Mouse (Mus musculus): ENCODE data around the gene Myb. TPM values are rescaled to one million over a fixed set of nuclear protein-coding genes. Genes with fewer than 3 reads are reported as not detected.

Gene Myb
- total RNA-seq, 1 experiment: 2.4 TPM

- Histone ChIP-seq H3K4me1 (ENCODE audit: control insufficient read depth in 2 of 2, insufficient read depth in 2 of 2, low read length in 2 of 2, poor library complexity in 1 of 2) (peaks cover 0 to 19% of the 10 kb centered on the region in 2 experiments; a peak in 2 of 4 replicates), H3K27ac (ENCODE audit: insufficient read depth, low read depth, low read length, poor library complexity, severe bottlenecking) (no peak overlapping the region), H3K36me3 (ENCODE audit: control insufficient read depth, insufficient read depth, low read length, poor library complexity, severe bottlenecking) (no peaks in the 10 kb centered on the region), H3K9ac (ENCODE audit: insufficient read depth, low read depth, low read length, poor library complexity, severe bottlenecking) (no peak overlapping the region), H3K4me3 (ENCODE audit: insufficient read depth in 1 of 2, low read depth in 1 of 2, low read length in 2 of 2, poor library complexity in 1 of 2, severe bottlenecking in 1 of 2) (no peak overlapping the region), H3K9me3 (ENCODE audit: control insufficient read depth, insufficient read depth, low read depth, low read length) (no peaks in the 10 kb centered on the region)
- TF ChIP-seq MAFK (IDR thresholded peaks at IDR 0.05; ENCODE audit: insufficient read depth, low read depth, low read length) (no peak), CHD2 (IDR thresholded peaks at IDR 0.05; ENCODE audit: low read depth, low read length) (no peak), ZNF384 (IDR thresholded peaks at IDR 0.05; ENCODE audit: low read depth, low read length) (no peak), HCFC1 (IDR thresholded peaks at IDR 0.05; ENCODE audit: borderline replicate concordance, insufficient read depth, low read length) (no peak), ZC3H11A (IDR thresholded peaks at IDR 0.05; ENCODE audit: borderline replicate concordance, low read depth, low read length) (no peak)
- no peak for DNase-seq (ENCODE audit: low read depth, low spot score)
- in situ Hi-C loops (cut with MboI; ENCODE audit: low sequenced_read_pairs in 2 of 2, unreplicated experiment in 2 of 2): no loop called here
These were observed 29.1 kb upstream of the Myb start for GRCm38 (mm10) chr10:21189756-21190397.

DNA sequence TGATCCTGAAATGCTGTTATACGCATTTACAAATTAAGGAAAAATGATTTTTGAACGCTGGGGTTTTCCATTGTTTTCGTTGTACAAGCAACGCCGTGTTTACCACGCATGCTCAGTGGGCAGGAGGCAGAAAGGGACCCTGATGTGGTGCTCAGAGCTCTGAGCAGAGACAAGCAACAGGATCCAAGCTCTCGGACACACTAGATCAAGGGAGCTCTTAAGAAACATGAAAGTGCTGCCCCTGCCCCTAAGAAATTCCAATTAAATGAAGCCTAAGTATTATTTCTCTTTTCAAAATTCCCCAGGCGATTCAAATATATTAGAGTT is 28.5 kb upstream of the Myb start:
- H3K27ac ChIP-seq (ENCODE audit: insufficient read depth, low read depth, low read length, poor library complexity, severe bottlenecking): no peak overlapping the region
- no peaks in the 10 kb centered on the region for H3K36me3 ChIP-seq (ENCODE audit: control insufficient read depth, insufficient read depth, low read length, poor library complexity, severe bottlenecking)
- H3K9me3 ChIP-seq (ENCODE audit: control insufficient read depth, insufficient read depth, low read depth, low read length): no peaks in the 10 kb centered on the region
- TF ChIP-seq MAFK (IDR thresholded peaks at IDR 0.05; ENCODE audit: insufficient read depth, low read depth, low read length) (no peak), CHD2 (IDR thresholded peaks at IDR 0.05; ENCODE audit: low read depth, low read length) (no peak), HCFC1 (IDR thresholded peaks at IDR 0.05; ENCODE audit: borderline replicate concordance, insufficient read depth, low read length) (no peak), ZNF384 (IDR thresholded peaks at IDR 0.05; ENCODE audit: low read depth, low read length) (no peak), ZC3H11A (IDR thresholded peaks at IDR 0.05; ENCODE audit: borderline replicate concordance, low read depth, low read length) (no peak)
- DNase-seq (ENCODE audit: low read depth, low spot score): no peak
- H3K4me3 ChIP-seq (ENCODE audit: insufficient read depth in 1 of 2, low read depth in 1 of 2, low read length in 2 of 2, poor library complexity in 1 of 2, severe bottlenecking in 1 of 2): no peak overlapping the region
- no peak overlapping the region for H3K9ac ChIP-seq (ENCODE audit: insufficient read depth, low read depth, low read length, poor library complexity, severe bottlenecking)
- peaks cover 0 to 19% of the 10 kb centered on the region in 2 experiments; a peak in 2 of 4 replicates for H3K4me1 ChIP-seq (ENCODE audit: control insufficient read depth in 2 of 2, insufficient read depth in 2 of 2, low read length in 2 of 2, poor library complexity in 1 of 2)
- in situ Hi-C loops (cut with MboI; ENCODE audit: low sequenced_read_pairs in 2 of 2, unreplicated experiment in 2 of 2): no loop called here

DNA sequence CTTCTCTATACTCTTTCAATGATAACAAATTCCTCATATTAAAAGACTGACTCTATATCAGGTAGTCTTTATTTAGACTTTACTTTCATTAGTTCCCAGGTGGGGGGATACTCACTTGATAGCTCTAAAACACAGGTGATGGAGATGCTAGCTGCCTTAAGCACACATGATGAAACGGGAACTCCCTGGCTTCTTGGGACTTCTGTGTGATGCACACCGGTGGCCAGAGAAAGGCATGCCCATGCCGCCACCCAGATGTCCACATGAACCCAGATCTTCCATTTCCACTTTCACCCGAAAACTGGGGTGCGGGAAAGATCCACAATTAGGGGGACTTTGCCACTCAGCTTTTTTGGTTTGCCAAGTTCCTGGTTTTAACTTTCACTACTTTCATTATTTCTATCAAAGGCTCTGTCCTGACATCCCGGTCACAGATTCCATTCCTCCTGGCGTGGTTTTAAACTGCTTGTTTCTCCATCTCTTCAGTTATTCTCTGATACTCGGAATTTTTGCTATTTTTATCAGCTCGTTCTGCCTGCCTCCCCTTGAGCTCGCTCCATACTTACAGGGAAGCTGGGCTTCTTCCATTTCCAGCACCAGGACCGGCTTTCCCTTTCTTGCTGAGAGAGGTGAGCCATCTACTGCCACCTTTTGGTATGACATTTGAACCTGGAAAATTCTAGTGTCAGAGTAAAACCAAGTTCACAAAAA is 27.9 kb upstream of the Myb start:
- Histone ChIP-seq H3K9me3 (ENCODE audit: control insufficient read depth, insufficient read depth, low read depth, low read length) (no peaks in the 10 kb centered on the region), H3K4me3 (ENCODE audit: insufficient read depth in 1 of 2, low read depth in 1 of 2, low read length in 2 of 2, poor library complexity in 1 of 2, severe bottlenecking in 1 of 2) (no peak overlapping the region), H3K4me1 (ENCODE audit: control insufficient read depth in 2 of 2, insufficient read depth in 2 of 2, low read length in 2 of 2, poor library complexity in 1 of 2) (peaks cover 0 to 17% of the 10 kb centered on the region in 2 experiments; a peak in 2 of 4 replicates), H3K9ac (ENCODE audit: insufficient read depth, low read depth, low read length, poor library complexity, severe bottlenecking) (no peak overlapping the region; the same call in 1 of the 2 replicates), H3K36me3 (ENCODE audit: control insufficient read depth, insufficient read depth, low read length, poor library complexity, severe bottlenecking) (no peaks in the 10 kb centered on the region), H3K27ac (ENCODE audit: insufficient read depth, low read depth, low read length, poor library complexity, severe bottlenecking) (no peak overlapping the region)
- peak; percentile 36 for DNase-seq (ENCODE audit: low read depth, low spot score)
- in situ Hi-C loops (cut with MboI; ENCODE audit: low sequenced_read_pairs in 2 of 2, unreplicated experiment in 2 of 2): no loop called here
- TF ChIP-seq ZNF384 (IDR thresholded peaks at IDR 0.05; ENCODE audit: low read depth, low read length) (no peak), ZC3H11A (IDR thresholded peaks at IDR 0.05; ENCODE audit: borderline replicate concordance, low read depth, low read length) (peak; percentile 81)

DNA sequence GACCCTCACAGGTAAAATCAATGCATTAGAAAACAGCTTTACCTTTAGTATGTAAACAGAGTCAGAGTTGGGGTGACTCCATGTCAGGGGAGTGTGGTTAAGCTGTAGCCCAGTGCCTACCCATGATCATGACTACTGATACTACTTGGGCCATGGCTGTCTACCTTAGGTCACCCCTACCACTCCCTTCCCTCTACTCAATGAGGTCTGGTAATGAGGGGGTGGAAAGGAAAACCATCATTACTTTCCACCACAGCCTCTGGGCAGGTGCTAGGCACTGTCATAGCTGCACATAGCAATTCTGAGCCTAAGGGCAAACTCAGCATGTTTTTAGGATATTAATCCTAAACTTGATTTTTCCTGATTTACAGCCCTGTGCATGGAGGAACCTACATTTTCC is 27.1 kb upstream of the Myb start:
- TF ChIP-seq ZNF384 (IDR thresholded peaks at IDR 0.05; ENCODE audit: low read depth, low read length) (no peak), HCFC1 (IDR thresholded peaks at IDR 0.05; ENCODE audit: borderline replicate concordance, insufficient read depth, low read length) (no peak)
- no peaks in the 10 kb centered on the region for H3K9me3 ChIP-seq (ENCODE audit: control insufficient read depth, insufficient read depth, low read depth, low read length)
- no peak overlapping the region for H3K27ac ChIP-seq (ENCODE audit: insufficient read depth, low read depth, low read length, poor library complexity, severe bottlenecking)
- H3K9ac ChIP-seq (ENCODE audit: insufficient read depth, low read depth, low read length, poor library complexity, severe bottlenecking): no peak overlapping the region
- in situ Hi-C loops (cut with MboI; ENCODE audit: low sequenced_read_pairs in 2 of 2, unreplicated experiment in 2 of 2): no loop called here
- no peak overlapping the region for H3K4me3 ChIP-seq (ENCODE audit: insufficient read depth in 1 of 2, low read depth in 1 of 2, low read length in 2 of 2, poor library complexity in 1 of 2, severe bottlenecking in 1 of 2)
- H3K4me1 ChIP-seq (ENCODE audit: control insufficient read depth in 2 of 2, insufficient read depth in 2 of 2, low read length in 2 of 2, poor library complexity in 1 of 2): peaks cover 0 to 12% of the 10 kb centered on the region in 2 experiments; a peak in 2 of 4 replicates
- no peak for DNase-seq (ENCODE audit: low read depth, low spot score)
- H3K36me3 ChIP-seq (ENCODE audit: control insufficient read depth, insufficient read depth, low read length, poor library complexity, severe bottlenecking): no peaks in the 10 kb centered on the region
